Mouse (Mus musculus) bone marrow, adult 2 months (tissue): ENCODE measurements around the gene Grip1.

ENCODE experiments used
- CTCF ChIP-seq: fragments of 200-500 bp; IDR thresholded peaks from 2 replicates; pipeline ENCODE4 v1.5.1; 2011; ENCODE audit warnings: low read length, control low read depth; ENCODE audit not compliant: control insufficient read depth, insufficient read depth
- POLR2A ChIP-seq: fragments of 200-500 bp; IDR thresholded peaks from 2 replicates; pipeline ENCODE4 v1.6.1; 2011; ENCODE audit warnings: low read depth, mild to moderate bottlenecking, control low read depth, low read length, borderline replicate concordance; ENCODE audit not compliant: control insufficient read depth

GRCm38 (mm10) chr10:120095716-120096115, 642.1 kb downstream of the Grip1 start:
- TF ChIP-seq POLR2A (no peak), CTCF (no peak)
